In genomic region chr13:54621960-54622521, GRCm38 (mm10) we compare ENCODE assay signal across 8 mouse cellular contexts. TPM values are rescaled to one million over a fixed set of nuclear protein-coding genes. Genes with fewer than 3 reads are reported as not detected.
DNase-seq lines count a peak whose midpoint lies in the region; ATAC-seq and TF ChIP-seq lines count a peak whose summit lies in the region.

No protein-coding gene starts in this region.

- no peaks in the 10 kb centered on the region; the same call in 1 of the 2 replicates for H3K36me3 ChIP-seq in ES-Bruce4 (ENCODE audit: control insufficient read depth, insufficient read depth, low read length, poor library complexity, severe bottlenecking)
- no peaks in the 10 kb centered on the region for H3K36me3 ChIP-seq in embryonic facial prominence, embryonic 15.5 days
- H3K36me3 ChIP-seq in intestine, embryonic 15.5 days = no peaks in the 10 kb centered on the region
- no peaks in the 10 kb centered on the region for H3K36me3 ChIP-seq in midbrain, embryonic 13.5 days

- TF ChIP-seq EP300 in ES-Bruce4 (IDR thresholded peaks at IDR 0.05; ENCODE audit: insufficient read depth, low read depth, low read length) = no peak

- peak overlapping the region; percentile 75 for H3K4me2 ChIP-seq in embryonic facial prominence, embryonic 15.5 days (replicated peaks)
- H3K4me2 ChIP-seq in intestine, embryonic 15.5 days (replicated peaks) = peak overlapping the region; percentile 79
- H3K4me2 ChIP-seq in midbrain, embryonic 13.5 days (replicated peaks) = peak overlapping the region; percentile 96

- TF ChIP-seq POLR2A in ES-Bruce4 (IDR thresholded peaks at IDR 0.05; ENCODE audit: insufficient read depth, low read length) = no peak

- peak overlapping the region; percentile 96 for H3K4me3 ChIP-seq in ES-Bruce4 (ENCODE audit: low read depth, low read length)
- H3K4me3 ChIP-seq in embryonic facial prominence, embryonic 15.5 days (replicated peaks) = peak overlapping the region; percentile 94
- H3K4me3 ChIP-seq in intestine, embryonic 15.5 days (replicated peaks) = peak overlapping the region; percentile 92
- peak overlapping the region; percentile 97 for H3K4me3 ChIP-seq in midbrain, embryonic 13.5 days (replicated peaks)

- intact Hi-C loops in left cerebral cortex, postnatal 25 days (cut with DNase I) = no loop called here

- H3K4me1 ChIP-seq in ES-Bruce4 (ENCODE audit: control insufficient read depth, insufficient read depth, low read length) = peaks cover 1% of the 10 kb centered on the region
- peaks cover 21% of the 10 kb centered on the region for H3K4me1 ChIP-seq in embryonic facial prominence, embryonic 15.5 days
- peaks cover 10% of the 10 kb centered on the region for H3K4me1 ChIP-seq in intestine, embryonic 15.5 days (replicated peaks)
- peaks cover 24% of the 10 kb centered on the region for H3K4me1 ChIP-seq in midbrain, embryonic 13.5 days (replicated peaks)

- H3K27ac ChIP-seq in ES-Bruce4 (ENCODE audit: insufficient read depth, low read length) = peak overlapping the region; percentile 37
- H3K27ac ChIP-seq in embryonic facial prominence, embryonic 15.5 days (replicated peaks) = peak overlapping the region; percentile 89
- peak overlapping the region; percentile 85 for H3K27ac ChIP-seq in intestine, embryonic 15.5 days
- H3K27ac ChIP-seq in midbrain, embryonic 13.5 days = peak overlapping the region; percentile 92

- TF ChIP-seq CTCF in ES-Bruce4 (IDR thresholded peaks at IDR 0.05; ENCODE audit: low read depth, low read length) = no peak

- H3K27me3 ChIP-seq in ES-Bruce4 (ENCODE audit: control insufficient read depth, insufficient read depth, low read length, poor library complexity, severe bottlenecking) = no peaks in the 10 kb centered on the region
- H3K27me3 ChIP-seq in embryonic facial prominence, embryonic 15.5 days = no peaks in the 10 kb centered on the region; the same call in 1 of the 2 replicates
- H3K27me3 ChIP-seq in intestine, embryonic 15.5 days (replicated peaks) = no peaks in the 10 kb centered on the region
- peaks cover 8% of the 10 kb centered on the region; the same call in 1 of the 2 replicates for H3K27me3 ChIP-seq in midbrain, embryonic 13.5 days

- peak; percentile 72 for DNase-seq in cerebellum, adult 9-11 months
- no peak for DNase-seq in cerebellum, adult 11 months
- no peak for DNase-seq in left cerebral cortex, postnatal 25 days (ENCODE audit: low spot score in 2 of 2)
- DNase-seq in cerebellum, postnatal 36 days = no peak

- under 1% methylated on average over 27 of the region's 27 CpGs for WGBS in embryonic facial prominence, embryonic 15.5 days
- under 1% methylated on average over 27 of the region's 27 CpGs for WGBS in intestine, embryonic 15.5 days
- WGBS in midbrain, embryonic 13.5 days = 1% methylated on average over 26 of the region's 27 CpGs

- peak overlapping the region; percentile 92 for H3K9ac ChIP-seq in ES-Bruce4 (ENCODE audit: low read depth, poor library complexity, severe bottlenecking)
- H3K9ac ChIP-seq in embryonic facial prominence, embryonic 15.5 days = peak overlapping the region; percentile 92
- H3K9ac ChIP-seq in intestine, embryonic 15.5 days = peak overlapping the region; percentile 96
- peak overlapping the region; percentile 94 for H3K9ac ChIP-seq in midbrain, embryonic 13.5 days (replicated peaks)

- H3K9me3 ChIP-seq in ES-Bruce4 (replicated peaks; ENCODE audit: control insufficient read depth, insufficient read depth, low read length, poor library complexity, severe bottlenecking) = no peaks in the 10 kb centered on the region
- H3K9me3 ChIP-seq in embryonic facial prominence, embryonic 15.5 days (replicated peaks) = no peaks in the 10 kb centered on the region
- H3K9me3 ChIP-seq in intestine, embryonic 15.5 days = no peaks in the 10 kb centered on the region
- H3K9me3 ChIP-seq in midbrain, embryonic 13.5 days = no peaks in the 10 kb centered on the region

- ATAC-seq in embryonic facial prominence, embryonic 15.5 days (ENCODE audit: insufficient number of reproducible peaks, low FRiP score, low TSS enrichment, low read depth) = peak; percentile 44
- peak; percentile 76 for ATAC-seq in intestine, embryonic 15.5 days
- peak; percentile 62; the same call in 1 of the 2 replicates for ATAC-seq in midbrain, embryonic 13.5 days

RNA-seq across cellular contexts. Expression of gene Faf2, which starts 0.5 kb away (rescaled TPM):
- 69.3 and 70.5 TPM in 2 replicates for polyA plus RNA-seq in ES-Bruce4 (2011; ENCODE audit: insufficient read depth, insufficient read length, low read depth, missing spikeins)
- 77.6 and 78.9 TPM in 2 replicates for polyA plus RNA-seq in embryonic facial prominence, embryonic 15.5 days (2015; fragmentation: Nextera tagmentation; extraction: Ambion mirVana)
- 67.5 and 68.5 TPM in 2 replicates for polyA plus RNA-seq in intestine, embryonic 15.5 days (2015; fragmentation: Nextera tagmentation; extraction: Ambion mirVana)
- polyA plus RNA-seq in midbrain, embryonic 13.5 days (2015; fragmentation: Nextera tagmentation; extraction: Ambion mirVana) = 74.9 and 79.7 TPM in 2 replicates
- total RNA-seq in left cerebral cortex, postnatal 25 days (2021) = 10 to 100 TPM; 51.6 to 61.1 TPM

RNA-seq across cellular contexts. Expression of gene Cltb, which starts 10.9 kb away (rescaled TPM):
- polyA plus RNA-seq in ES-Bruce4 (2011; ENCODE audit: insufficient read depth, insufficient read length, low read depth, missing spikeins) = 27.5 and 30.2 TPM in 2 replicates
- polyA plus RNA-seq in embryonic facial prominence, embryonic 15.5 days (2015; fragmentation: Nextera tagmentation; extraction: Ambion mirVana) = 79.3 and 82.1 TPM in 2 replicates
- 76.9 and 78.6 TPM in 2 replicates for polyA plus RNA-seq in intestine, embryonic 15.5 days (2015; fragmentation: Nextera tagmentation; extraction: Ambion mirVana)
- 84.2 and 91.1 TPM in 2 replicates for polyA plus RNA-seq in midbrain, embryonic 13.5 days (2015; fragmentation: Nextera tagmentation; extraction: Ambion mirVana)
- total RNA-seq in left cerebral cortex, postnatal 25 days (2021) = 100 to 1,000 TPM; 308 to 312 TPM

RNA-seq across cellular contexts. Expression of gene Higd2a, which starts 32.0 kb away (rescaled TPM):
- polyA plus RNA-seq in ES-Bruce4 (2011; ENCODE audit: insufficient read depth, insufficient read length, low read depth, missing spikeins) = 104 and 116 TPM in 2 replicates
- 179 and 183 TPM in 2 replicates for polyA plus RNA-seq in embryonic facial prominence, embryonic 15.5 days (2015; fragmentation: Nextera tagmentation; extraction: Ambion mirVana)
- polyA plus RNA-seq in intestine, embryonic 15.5 days (2015; fragmentation: Nextera tagmentation; extraction: Ambion mirVana) = 233 and 239 TPM in 2 replicates
- polyA plus RNA-seq in midbrain, embryonic 13.5 days (2015; fragmentation: Nextera tagmentation; extraction: Ambion mirVana) = 212 and 224 TPM in 2 replicates
- 100 to 1,000 TPM; 151 TPM for total RNA-seq in left cerebral cortex, postnatal 25 days (2021)

RNA-seq across cellular contexts. Expression of gene Nop16, which starts 32.2 kb away (rescaled TPM):
- polyA plus RNA-seq in ES-Bruce4 (2011; ENCODE audit: insufficient read depth, insufficient read length, low read depth, missing spikeins) = 61.8 and 65.5 TPM in 2 replicates
- 88.1 and 90.6 TPM in 2 replicates for polyA plus RNA-seq in embryonic facial prominence, embryonic 15.5 days (2015; fragmentation: Nextera tagmentation; extraction: Ambion mirVana)
- polyA plus RNA-seq in intestine, embryonic 15.5 days (2015; fragmentation: Nextera tagmentation; extraction: Ambion mirVana) = 86.1 and 93.9 TPM in 2 replicates
- polyA plus RNA-seq in midbrain, embryonic 13.5 days (2015; fragmentation: Nextera tagmentation; extraction: Ambion mirVana) = 51.2 and 53.2 TPM in 2 replicates
- total RNA-seq in left cerebral cortex, postnatal 25 days (2021) = 10 to 100 TPM; 19.7 to 26.9 TPM

RNA-seq across cellular contexts. Expression of gene Arl10, which starts 47.2 kb away (rescaled TPM):
- 10.3 and 11.1 TPM in 2 replicates for polyA plus RNA-seq in ES-Bruce4 (2011; ENCODE audit: insufficient read depth, insufficient read length, low read depth, missing spikeins)
- 29.1 and 29.2 TPM in 2 replicates for polyA plus RNA-seq in embryonic facial prominence, embryonic 15.5 days (2015; fragmentation: Nextera tagmentation; extraction: Ambion mirVana)
- 21.7 and 25.2 TPM in 2 replicates for polyA plus RNA-seq in intestine, embryonic 15.5 days (2015; fragmentation: Nextera tagmentation; extraction: Ambion mirVana)
- polyA plus RNA-seq in midbrain, embryonic 13.5 days (2015; fragmentation: Nextera tagmentation; extraction: Ambion mirVana) = 76.0 and 84.9 TPM in 2 replicates
- 10 to 100 TPM; 22.0 to 24.0 TPM for total RNA-seq in left cerebral cortex, postnatal 25 days (2021)

Comparison
In these comparisons a context has a peak if more than half of its experiments do, and no peak if none do; other contexts are left out.
1. H3K27ac ChIP-seq: peak in every context shown above with its lines; median percentile 92 in midbrain, embryonic 13.5 days; 89 in embryonic facial prominence, embryonic 15.5 days; 85 in intestine, embryonic 15.5 days; 37 in ES-Bruce4.